Mouse (Mus musculus): ENCODE measurements around the gene Kif24.

Kif24 gene

DNA sequence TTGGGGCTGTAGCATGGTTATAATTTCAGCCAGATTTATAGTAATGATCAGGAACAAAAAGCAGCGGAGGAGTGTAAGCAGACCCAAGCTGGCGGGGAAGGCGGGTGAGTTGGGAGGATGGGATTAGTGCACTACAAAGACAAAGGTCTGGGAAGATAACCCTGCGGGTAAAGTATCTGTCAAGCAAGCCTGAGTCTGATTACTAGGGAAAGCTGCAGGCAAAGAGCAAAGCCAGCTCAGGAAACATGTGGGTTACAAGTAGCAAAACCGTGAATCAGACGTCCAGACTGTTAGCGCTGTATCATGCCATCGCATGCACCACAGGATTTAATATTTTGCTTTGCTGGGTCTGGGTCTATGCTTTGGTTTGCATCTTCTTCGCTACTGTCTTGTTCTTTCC is 58.1 kb downstream of the Kif24 start:
- DNase-seq (ENCODE audit: low read depth, low spot score) = no peak

DNA sequence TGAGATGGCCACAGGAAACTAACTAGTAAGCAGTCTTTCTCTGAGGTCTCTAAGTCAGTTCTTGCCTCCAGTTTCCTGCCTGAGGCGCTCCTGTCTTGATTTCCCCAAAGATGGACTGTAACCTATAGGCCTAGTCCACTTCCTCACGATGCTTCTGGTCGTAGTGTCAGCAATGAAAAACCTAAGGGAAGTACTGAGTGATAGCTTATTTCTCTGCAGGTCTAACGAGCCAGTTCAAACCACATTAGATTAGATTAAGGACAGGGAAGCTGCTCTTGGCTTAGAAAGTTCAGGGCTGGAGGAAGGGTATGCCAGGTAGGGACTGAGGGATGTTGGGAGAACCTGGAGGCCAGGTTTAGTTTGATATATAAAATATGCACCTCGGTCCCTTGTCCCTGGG is 63.1 kb downstream of the Kif24 start:
- DNase-seq (ENCODE audit: low read depth, low spot score) = no peak

DNA sequence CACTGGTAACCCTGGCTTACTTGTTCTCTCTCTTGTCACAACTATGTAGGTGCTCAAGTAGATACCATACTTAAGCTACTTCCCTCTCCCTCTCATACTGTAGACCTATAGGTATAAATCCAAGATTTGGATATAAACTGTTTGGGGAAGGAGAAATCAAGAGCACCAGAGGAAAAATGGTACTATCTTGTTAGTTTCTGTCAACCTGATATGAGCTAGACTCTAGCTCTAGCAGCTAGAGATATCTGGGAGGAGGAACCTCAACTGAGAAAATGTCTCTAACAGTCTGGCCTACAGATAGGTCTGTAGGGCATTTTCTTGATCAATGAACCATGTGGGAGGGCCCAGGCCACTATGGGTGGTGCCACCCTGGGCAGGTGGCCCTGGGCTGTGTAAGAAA is 63.5 kb downstream of the Kif24 start:
- DNase-seq (ENCODE audit: low read depth, low spot score) = no peak

DNA sequence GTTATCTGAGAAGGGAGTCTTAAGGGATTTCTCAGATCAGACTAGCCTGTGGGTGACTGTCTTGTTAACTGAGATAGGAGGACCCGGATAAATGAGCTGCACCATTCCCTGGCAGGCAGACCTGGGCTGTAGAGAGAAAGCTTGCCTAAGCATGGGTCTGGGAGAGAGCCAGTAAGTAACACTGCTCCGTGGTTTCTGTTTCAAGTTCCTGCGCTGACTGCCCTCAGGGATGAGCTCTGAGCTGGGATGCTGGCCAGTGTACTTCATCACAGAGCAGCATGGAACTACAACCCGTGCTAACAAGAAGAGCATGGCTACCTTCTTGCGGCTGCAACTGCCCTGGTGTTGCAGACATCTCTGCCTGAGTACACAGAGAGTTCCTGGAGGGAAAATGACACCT is 64.8 kb downstream of the Kif24 start:
- DNase-seq (ENCODE audit: low read depth, low spot score) = no peak

DNA sequence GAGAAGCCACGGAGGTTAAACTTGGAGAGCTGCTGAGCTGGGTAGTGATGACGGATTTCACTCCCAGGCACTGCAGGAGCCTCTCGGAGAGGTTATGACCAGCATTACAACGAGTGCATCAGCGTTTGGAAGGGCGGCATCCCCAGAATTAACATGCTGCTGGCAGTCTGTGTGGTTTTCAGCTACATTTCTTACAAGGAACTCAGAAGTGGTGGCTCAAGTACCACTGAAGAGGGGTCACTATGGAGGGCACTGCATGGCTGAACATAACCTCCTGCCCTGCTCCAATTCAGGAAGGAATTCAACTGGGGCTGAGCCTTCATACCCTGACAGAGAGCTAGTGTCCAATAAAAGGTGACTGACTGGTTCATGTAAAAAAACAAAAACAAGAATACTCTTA is 66.3 kb downstream of the Kif24 start:
- no peak for DNase-seq (ENCODE audit: low read depth, low spot score)

DNA sequence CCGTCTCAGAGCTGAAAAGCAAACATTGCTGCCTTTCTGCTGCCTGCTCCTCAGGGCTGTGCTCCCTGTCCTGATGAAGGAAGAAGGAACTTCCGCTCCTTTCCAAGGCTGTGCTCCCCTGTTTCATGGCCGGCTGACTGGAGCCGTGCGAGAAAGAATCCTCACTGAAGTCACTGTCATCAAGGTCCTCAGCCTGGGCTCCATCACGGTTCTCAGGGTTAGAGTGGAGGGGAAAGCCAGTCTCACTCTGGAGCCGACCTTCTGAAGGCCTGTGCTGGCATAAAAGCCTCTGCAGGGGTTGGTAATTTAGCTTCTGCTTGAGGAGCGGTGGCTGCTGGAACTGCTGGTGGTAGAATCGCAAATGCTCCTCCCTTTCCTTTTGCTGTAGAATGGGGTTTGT is 70.0 kb downstream of the Kif24 start:
- no peak for DNase-seq (ENCODE audit: low read depth, low spot score)

DNA sequence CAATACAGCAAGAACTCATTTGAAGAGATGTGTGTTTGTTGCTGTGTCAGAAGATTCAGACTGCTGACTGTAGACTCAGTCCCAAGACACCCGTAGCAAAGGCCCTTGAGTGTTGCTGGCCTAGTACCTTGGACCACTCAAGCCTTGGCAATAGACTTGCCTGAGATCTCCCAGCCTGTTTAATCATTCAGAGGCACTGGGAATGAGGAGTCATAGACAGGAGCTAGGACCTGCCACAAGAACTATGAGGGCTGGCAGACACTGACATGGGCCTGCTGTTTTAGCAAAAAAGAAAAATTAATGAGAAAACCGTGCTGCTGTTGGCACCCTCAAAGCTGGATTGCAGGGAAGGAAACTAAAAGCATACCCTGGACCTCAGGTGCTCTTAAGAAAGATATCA is 73.7 kb downstream of the Kif24 start:
- DNase-seq (ENCODE audit: low read depth, low spot score) = no peak

DNA sequence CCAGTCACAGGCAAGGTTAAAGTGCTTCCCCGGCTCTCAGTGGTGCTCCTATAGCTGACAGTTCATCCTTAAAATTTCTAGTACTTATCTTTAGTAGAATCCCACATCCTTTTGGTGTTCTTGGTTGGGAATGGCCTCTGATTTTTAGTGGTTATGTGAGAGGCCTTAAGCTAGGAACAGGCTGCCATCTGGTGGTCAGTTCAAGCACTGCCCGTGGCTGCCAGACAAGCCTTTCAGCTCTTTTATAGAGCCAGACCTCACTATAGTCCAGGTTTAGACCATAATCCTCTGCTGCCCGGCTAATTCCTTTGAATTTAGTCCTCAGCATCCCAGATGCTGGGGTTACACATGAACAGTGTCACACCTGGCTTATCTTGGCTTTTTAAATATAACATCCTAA is 74.6 kb downstream of the Kif24 start:
- peak; percentile 32 for DNase-seq (ENCODE audit: low read depth, low spot score)

DNA sequence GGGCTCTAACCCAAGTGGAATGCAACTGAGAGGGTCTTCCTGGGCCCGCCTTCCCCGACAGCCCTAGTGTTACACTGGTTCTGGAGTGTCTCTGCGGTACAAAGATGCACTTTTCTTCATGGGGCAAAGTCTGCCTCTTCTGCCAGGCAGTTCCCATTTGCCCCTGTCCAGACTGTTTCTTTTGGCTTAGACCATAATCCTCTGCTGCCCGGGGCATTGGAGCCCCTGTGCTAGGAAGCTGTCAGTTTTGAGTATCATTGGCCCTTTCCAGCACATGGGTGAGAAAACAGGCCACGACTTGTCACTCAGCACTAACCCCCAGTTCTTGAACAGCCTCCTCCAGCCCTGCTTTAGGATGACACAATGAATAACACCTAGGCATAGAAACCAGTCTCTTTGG is 75.4 kb downstream of the Kif24 start:
- DNase-seq (ENCODE audit: low read depth, low spot score) = no peak

DNA sequence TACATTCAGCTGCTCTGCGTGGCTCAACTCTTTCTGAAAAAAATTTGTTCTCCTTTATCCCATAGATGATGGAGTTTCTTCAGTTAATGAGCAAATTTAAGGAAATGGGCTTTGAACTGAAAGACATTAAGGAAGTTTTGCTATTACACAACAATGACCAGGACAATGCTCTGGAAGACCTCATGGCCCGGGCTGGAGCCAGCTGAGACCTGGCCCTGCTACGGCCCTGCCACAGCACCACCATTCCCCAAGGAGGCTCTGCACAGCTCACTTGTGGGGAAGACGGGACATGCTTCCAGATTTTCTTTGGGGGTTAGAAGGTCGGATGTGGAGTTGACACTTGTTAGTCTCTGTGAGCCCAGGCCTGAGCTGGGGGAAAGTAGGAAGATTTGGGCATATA is 76.1 kb downstream of the Kif24 start:
- no peak for DNase-seq (ENCODE audit: low read depth, low spot score)

DNA sequence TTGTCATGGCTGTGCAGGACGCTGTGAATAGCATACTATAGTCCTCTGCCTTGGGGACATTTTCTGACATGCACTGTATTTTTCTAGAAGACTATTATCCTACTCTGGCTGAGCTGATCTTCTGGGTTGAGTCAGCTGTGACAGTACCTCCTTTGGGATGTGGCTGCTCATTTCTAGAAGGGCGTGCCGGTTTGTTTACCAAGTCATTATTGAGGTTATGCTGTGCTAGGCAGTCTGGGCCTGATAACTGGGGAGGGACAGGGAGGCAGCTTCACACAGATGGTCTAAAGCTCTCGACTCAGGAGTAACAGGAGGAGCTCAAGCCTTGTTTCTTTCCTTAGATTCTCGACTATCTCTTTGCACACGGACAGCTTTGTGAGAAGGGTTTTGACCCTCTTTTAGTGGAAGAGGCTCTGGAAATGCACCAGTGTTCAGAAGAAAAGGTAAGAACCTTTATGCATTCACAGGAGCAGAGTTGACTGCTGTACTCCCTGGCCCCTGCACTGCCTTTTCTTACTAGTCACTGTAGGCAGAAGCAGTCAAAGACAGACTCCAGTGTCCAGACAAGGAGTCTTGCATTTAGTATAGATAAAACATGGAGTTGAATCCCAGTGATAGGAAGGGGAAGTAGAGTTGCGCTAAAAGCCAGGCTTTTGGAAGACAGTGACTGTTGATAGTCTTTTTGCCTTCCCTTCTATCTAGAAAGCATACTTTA is 76.8 kb downstream of the Kif24 start:
- no peak for DNase-seq (ENCODE audit: low read depth, low spot score)

DNA sequence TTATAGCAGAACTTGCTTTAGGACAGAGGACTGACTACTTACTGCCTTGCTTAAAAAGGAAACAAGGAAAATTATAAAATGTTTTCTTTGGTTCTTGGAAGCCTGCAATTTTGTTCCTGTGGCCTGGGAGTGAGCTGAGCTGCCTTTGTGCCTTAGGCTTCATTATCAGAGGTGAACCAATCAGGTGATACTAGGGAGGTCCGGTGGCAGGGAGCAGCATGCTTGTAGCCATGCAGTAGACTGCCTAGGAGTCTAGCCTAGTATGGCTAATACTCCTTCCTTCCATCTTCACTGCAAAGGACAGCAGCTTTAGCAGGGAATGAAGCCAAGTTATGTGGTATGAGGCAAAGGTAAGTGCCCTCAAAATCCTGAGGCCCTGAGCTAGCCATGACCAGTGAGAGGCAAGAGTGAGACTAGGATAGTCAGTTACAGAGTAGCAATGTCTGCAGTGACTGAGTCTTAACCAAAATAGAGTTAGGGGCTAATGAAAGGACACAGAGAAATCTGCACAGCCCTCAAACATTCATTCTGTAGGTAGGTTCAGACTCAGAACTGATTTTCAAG is 78.2 kb downstream of the Kif24 start:
- no peak for DNase-seq (ENCODE audit: low read depth, low spot score)

DNA sequence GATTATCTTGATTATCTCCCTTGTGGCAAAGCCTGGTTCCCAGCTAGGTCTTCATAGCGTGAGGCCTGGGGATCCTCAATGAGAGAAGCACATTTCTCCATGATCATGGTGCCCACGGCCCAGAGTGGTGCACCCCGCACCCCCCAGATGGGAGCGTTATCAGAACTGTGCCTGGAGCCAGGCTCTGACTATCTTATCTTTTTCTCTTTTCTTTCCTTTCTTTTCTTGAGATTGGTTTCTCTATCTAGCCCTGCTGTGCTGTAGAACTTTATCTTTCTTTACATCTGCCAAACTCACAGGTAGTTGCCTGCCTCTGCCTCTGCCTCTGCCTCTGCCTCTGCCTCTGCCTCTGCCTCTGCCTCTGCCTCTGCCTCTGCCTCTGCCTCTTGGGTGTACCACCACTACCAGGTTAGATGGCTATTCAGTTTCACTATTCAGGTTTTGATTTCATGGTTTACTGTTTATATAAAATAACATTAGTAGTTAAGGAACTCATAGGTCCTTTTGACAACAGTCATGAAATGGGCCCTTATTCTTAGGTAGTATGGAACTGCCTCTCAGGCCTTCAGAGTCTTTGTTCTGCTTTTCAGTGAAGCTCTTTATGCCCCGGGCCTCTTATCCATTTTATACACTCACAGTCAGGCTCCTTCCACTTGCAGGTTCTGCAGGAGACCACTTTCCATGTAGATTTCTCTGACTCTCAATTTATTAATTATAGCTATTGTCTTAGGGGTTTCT is 83.3 kb downstream of the Kif24 start:
- DNase-seq (ENCODE audit: low read depth, low spot score) = no peak

DNA sequence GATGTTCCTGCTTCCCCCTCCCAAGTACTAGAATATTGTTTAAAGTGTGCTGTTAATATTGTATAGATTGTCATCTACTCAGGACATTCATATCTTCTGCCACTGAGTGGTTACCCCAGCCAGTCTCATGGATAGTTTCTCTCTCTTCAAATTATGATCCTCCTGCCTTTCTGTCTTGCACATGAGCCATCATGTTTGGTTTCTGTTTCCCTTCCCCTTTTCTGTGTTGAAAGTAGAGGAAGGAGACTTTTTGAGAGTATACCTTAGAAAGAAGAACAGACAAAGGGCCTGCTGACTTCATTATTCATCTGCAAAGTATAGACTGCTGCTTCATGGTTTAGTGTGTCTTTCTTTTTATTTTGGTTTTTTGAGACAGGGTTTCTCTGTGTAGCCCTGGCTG is 87.1 kb downstream of the Kif24 start:
- DNase-seq (ENCODE audit: low read depth, low spot score) = no peak

DNA sequence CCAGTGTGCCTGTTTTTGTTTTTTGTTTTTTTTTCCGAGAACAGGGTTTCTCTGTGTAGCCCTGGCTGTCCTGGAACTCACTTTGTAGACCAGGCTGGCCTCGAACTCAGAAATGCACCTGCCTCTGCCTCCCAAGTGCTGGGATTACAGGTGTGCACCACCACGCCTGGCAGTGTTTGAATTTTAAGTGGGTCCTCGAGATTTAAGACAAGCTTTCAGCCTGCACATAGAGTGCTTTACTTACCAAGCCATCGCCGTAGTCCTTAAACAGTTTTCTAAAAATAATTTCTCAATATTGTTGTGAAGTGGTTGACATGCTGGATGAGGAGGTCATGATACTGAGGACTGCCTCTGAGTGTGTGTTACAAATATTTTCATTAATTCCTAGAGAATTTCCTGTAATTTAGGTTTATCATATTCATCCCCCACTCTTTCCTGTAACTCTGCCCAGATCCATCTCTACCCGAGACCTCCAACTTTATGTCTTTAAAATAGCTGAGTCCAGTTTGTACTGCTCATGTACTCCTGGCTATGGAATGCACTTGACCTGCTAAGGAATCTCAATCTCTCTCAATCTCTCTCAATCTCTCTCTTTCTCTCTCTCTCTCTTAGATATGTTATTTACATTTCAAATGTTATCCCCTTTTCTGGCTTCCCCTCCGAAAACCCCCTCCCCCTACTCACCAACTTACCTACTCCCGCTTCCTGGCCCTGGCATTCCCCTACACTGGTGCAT is 94.8 kb downstream of the Kif24 start:
- DNase-seq (ENCODE audit: low read depth, low spot score) = no peak

DNA sequence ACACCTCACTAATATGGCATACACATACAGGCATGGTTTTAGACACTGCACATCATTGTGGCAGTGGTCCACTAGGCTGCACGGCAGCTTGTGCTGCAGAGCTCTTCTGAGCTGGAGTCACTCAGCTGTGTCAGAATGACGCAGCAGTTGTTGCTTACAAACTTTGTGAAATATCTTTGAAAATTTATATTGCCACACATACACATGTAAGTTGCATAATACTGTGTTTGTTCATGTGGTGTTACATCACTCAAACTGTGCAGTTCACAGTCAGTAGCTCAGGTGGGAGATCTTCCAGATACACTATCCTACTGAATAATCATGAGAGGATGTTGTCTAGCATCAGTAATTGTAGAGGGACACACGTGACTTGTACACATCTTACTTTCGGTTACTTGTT is 96.5 kb downstream of the Kif24 start:
- DNase-seq (ENCODE audit: low read depth, low spot score) = no peak

DNA sequence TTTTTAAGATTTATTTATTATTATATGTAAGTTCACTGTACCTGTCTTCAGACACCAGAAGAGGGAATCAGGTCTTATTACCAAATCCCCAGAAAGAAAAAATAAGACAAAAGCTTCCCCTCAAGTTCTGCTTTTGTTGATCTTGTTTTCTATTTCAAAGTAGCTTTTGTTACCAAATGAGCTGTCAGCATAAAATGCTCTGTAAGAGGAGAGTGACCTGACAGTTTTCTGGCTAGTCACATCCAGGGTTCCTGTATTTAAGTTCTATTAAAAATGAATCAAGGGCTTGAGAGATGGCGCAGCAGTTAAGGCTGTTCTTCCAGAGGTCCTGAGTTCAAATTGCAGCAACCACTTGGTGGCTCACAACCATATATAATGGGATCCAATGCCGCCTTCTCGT is 103.6 kb downstream of the Kif24 start:
- DNase-seq (ENCODE audit: low read depth, low spot score) = no peak

DNA sequence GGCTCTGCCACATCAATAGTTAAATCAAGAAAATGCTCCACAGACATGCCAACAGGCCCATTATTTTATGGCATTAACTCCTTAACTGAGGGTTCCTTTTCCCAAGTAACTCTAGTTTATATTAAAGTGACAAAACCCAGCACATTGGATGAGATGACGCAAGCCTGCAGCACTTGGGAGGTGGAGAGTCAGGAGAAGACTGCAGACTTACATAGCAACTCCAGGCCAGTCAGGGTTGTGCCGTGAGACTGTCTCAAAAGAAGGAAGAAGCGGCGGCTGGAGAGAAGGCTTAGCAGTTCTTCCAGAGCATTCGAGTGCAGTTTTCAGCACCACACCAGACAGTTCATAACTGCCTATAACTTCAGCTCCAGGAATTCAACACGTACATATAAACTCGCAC is 105.3 kb downstream of the Kif24 start:
- no peak for DNase-seq (ENCODE audit: low read depth, low spot score)

DNA sequence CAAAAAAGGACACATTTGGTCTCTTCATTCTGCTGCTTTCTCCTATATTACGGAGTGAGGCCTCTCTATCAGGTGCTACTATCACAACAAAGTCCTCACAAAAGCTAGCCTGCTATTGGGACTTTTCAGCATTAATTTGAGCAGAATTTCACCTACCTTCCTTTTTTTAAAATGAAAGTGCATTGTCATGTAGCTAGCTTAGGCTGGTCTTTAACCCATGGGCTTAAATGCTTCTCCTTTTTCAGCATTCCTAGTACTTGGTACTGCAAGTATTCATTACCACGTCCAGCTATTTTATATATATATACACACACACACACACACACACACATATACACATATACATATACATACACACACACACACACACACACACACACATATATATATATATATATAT is 106.0 kb downstream of the Kif24 start:
- no peak for DNase-seq (ENCODE audit: low read depth, low spot score)

DNA sequence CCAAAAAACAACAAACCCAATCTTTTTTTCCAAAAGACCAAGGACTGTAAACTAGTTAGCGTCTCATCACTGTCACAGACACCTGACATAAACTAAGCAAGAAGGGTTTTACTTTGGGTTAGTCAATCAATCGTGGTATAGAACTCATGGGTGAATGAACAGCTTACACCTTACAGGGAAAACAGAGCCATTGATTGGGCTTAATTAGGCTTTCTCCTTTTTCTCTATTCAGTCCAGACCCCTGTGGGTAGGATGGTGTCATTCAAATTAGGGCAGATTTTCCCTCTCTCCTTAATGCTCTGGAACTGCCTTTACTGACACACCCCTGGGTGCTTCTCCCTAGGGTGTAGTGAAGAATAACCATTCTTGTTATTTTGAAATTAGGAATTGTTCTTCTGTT is 107.5 kb downstream of the Kif24 start:
- no peak for DNase-seq (ENCODE audit: low read depth, low spot score)

DNA sequence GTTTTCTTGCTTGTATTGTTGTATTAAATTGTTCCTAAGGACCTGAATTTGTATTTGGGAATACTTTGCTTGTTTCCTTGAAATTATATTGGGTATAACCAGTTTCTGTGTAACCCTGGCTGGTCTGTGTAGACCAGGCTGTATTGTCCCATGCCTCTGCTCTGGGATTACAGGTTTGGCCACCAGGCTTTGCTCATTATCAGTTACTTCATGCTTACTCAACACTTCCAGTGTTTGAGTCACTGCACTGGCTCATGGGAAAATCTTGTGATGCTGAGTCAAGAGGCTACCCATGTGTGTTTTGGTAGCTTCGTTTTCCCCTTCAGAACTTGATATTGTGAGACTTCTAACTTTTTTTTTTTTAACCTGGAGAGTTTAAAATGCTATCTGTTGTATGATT is 111.4 kb downstream of the Kif24 start:
- DNase-seq (ENCODE audit: low read depth, low spot score) = no peak

DNA sequence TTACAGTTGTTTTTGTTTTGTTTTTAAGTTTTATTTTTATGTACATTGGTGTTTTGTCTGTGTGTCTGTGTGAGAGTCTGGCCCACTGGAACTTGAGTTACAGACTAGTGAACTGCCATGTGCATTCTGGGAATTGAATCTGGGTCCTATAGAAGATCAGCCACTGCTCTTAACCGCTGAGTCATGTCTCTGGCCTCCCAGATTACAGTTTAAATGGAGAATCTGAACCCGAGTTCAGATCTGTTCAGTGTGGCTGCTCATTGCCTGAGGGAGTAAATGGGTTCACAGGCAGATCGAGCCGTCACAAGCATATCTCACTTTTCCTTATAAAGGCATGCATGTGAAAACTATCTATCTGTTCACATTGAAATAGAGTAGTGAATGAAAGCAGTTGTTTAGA is 111.9 kb downstream of the Kif24 start:
- no peak for DNase-seq (ENCODE audit: low read depth, low spot score)

DNA sequence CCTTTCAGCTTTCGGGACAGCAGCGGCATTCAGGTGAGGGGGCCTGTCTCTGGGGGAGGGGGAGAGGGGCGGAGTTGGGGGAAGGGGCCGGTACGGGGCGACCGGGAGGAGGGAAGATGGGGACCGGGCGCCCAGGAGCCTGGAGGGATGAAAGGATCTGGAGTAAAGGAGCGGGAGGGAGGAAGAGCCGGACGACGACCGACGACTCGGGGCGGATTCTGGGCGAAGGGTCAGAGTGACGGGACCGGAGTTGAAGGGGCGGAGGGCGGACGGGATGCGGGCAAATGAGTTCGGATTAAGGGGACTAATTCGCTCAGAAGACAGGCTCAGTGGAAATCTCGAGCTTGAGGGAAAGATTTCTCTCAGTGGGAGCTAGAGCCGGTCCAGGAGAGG is 115.5 kb downstream of the Kif24 start:
- no peak for DNase-seq (ENCODE audit: low read depth, low spot score)

Data from brain, embryonic 18.5 days (tissue).